Mouse (Mus musculus): ENCODE results near the gene Dcxr.

Gene Dcxr

GRCm38 (mm10) chr11:120729432-120730050, 2.5 kb upstream of the Dcxr start:
- DNase-seq (ENCODE audit: low spot score) = peak; percentile 53

- DNase-seq (ENCODE audit: low spot score) = no peak
These were observed 1.6 kb upstream of the Dcxr start for GRCm38 (mm10) chr11:120728530-120729240.

- no peak for DNase-seq (ENCODE audit: low spot score)
These were observed 483 bp upstream of the Dcxr start for GRCm38 (mm10) chr11:120727564-120727963.

- no peak for DNase-seq (ENCODE audit: low spot score)
These were observed 575 bp downstream of the Dcxr start for GRCm38 (mm10) chr11:120726243-120727168.

- DNase-seq (ENCODE audit: low spot score) = no peak
These were observed 3.6 kb downstream of the Dcxr start for GRCm38 (mm10) chr11:120723509-120723908.

- DNase-seq (ENCODE audit: low spot score) = no peak
These were observed 4.2 kb downstream of the Dcxr start for GRCm38 (mm10) chr11:120722761-120723382.

GRCm38 (mm10) chr11:120722067-120722630, 4.9 kb downstream of the Dcxr start:
- no peak for DNase-seq (ENCODE audit: low spot score)

GRCm38 (mm10) chr11:120721124-120722066, 5.7 kb downstream of the Dcxr start, which contains the start of gene Rac3:
TSS of gene Rac3 (plus strand) at chr11:120721470.
- no peak for DNase-seq (ENCODE audit: low spot score)

GRCm38 (mm10) chr11:120720450-120720849, 6.6 kb downstream of the Dcxr start:
- DNase-seq (ENCODE audit: low spot score) = peak; percentile 88

GRCm38 (mm10) chr11:120719841-120720376, 7.2 kb downstream of the Dcxr start:
- no peak for DNase-seq (ENCODE audit: low spot score)

GRCm38 (mm10) chr11:120719242-120719641, 7.8 kb downstream of the Dcxr start:
- DNase-seq (ENCODE audit: low spot score) = no peak

- DNase-seq (ENCODE audit: low spot score) = no peak
These were observed 11.9 kb downstream of the Dcxr start for GRCm38 (mm10) chr11:120715131-120715530.

GRCm38 (mm10) chr11:120714546-120714945, 12.5 kb downstream of the Dcxr start:
- no peak for DNase-seq (ENCODE audit: low spot score)

GRCm38 (mm10) chr11:120713580-120714518, 13.2 kb downstream of the Dcxr start, which contains the start of the genes Cenpx and Lrrc45:
TSS of gene Cenpx (minus strand) at chr11:120713738.
TSS of gene Lrrc45 (plus strand) at chr11:120713925.
- peak; percentile 99 for DNase-seq (ENCODE audit: low spot score)

- peak; percentile 65 for DNase-seq (ENCODE audit: low spot score)
These were observed 14.1 kb downstream of the Dcxr start for GRCm38 (mm10) chr11:120712771-120713568.

GRCm38 (mm10) chr11:120711980-120712604, 15.0 kb downstream of the Dcxr start:
- DNase-seq (ENCODE audit: low spot score) = no peak

GRCm38 (mm10) chr11:120710672-120711071, 16.4 kb downstream of the Dcxr start:
- DNase-seq (ENCODE audit: low spot score) = no peak

- no peak for DNase-seq (ENCODE audit: low spot score)
These were observed 17.5 kb downstream of the Dcxr start for GRCm38 (mm10) chr11:120709551-120709950.

All from c-Kit-positive CD71-positive TER-119-positive erythroid progenitor cells, embryonic 14.5 days (primary cell).